Mouse (Mus musculus): ENCODE data around the gene H2al1d. TPM values are rescaled to one million over a fixed set of nuclear protein-coding genes. Genes with fewer than 3 reads are reported as not detected.

Gene H2al1d
- total RNA-seq, 2 experiments from 2014 or later, result not detected

Other genes with a start within 250 kb of the H2al1d start
- not detected for gene H2al1a, start 9.6 kb upstream of the H2al1d start, total RNA-seq (2021)
- gene H2al1b, start 6.4 kb upstream of the H2al1d start, total RNA-seq (2021), result not detected
- not detected for gene H2al1c, start 3.2 kb upstream of the H2al1d start, total RNA-seq (2021)
- not detected for gene H2al1e, start 3.1 kb downstream of the H2al1d start, total RNA-seq (2021)
- gene H2al1f, start 6.3 kb downstream of the H2al1d start, total RNA-seq (2021), result not detected
- not detected for gene H2al1g, start 9.4 kb downstream of the H2al1d start, total RNA-seq (2021)
- not detected for gene H2al1h, start 12.7 kb downstream of the H2al1d start, total RNA-seq (2021)
- not detected for gene H2al1i, start 15.8 kb downstream of the H2al1d start, total RNA-seq (2021)
- not detected for gene H2al1j, start 19.0 kb downstream of the H2al1d start, total RNA-seq (2021)

Data from adrenal gland, postnatal 4 days (tissue).